Mouse (Mus musculus) liver, embryonic 12.5 days (tissue): Measurements from ENCODE around the gene Ndufb4. TPM values are rescaled to one million over a fixed set of nuclear protein-coding genes. Genes with fewer than 3 reads are reported as not detected.

Source experiments
- ATAC-seq: fragments of 200-750 bp; cut with Nextera tagmentation; 2 replicates; pipeline ENCODE4 v1.8.0; 2017; ENCODE audit warnings: moderate number of reproducible peaks, mild to moderate bottlenecking, moderate library complexity
- H3K27ac ChIP-seq: fragments of 300-500 bp; sonication (generic); 2 replicates; pipeline ENCODE4 v1.5.1; 2016; ENCODE audit warnings: mild to moderate bottlenecking
- H3K27me3 ChIP-seq: fragments of 300-500 bp; sonication (generic); replicated peaks from 2 replicates; pipeline ENCODE4 v1.6.1; 2016; ENCODE audit warnings: mild to moderate bottlenecking, moderate library complexity
- H3K36me3 ChIP-seq: fragments of 300-500 bp; sonication (generic); 2 replicates; pipeline ENCODE4 v1.6.1; 2016; ENCODE audit warnings: mild to moderate bottlenecking, moderate library complexity
- H3K4me1 ChIP-seq: fragments of 300-500 bp; sonication (generic); 2 replicates; pipeline ENCODE4 v1.6.1; 2016
- H3K4me2 ChIP-seq: fragments of 300-500 bp; sonication (generic); 2 replicates; pipeline ENCODE4 v1.6.1; 2016; ENCODE audit warnings: mild to moderate bottlenecking, moderate library complexity
- H3K4me3 ChIP-seq: fragments of 300-500 bp; sonication (generic); 2 replicates; pipeline ENCODE4 v1.5.1; 2016; ENCODE audit warnings: mild to moderate bottlenecking, moderate library complexity
- H3K9ac ChIP-seq: fragments of 300-500 bp; sonication (generic); 2 replicates; pipeline ENCODE4 v1.6.1; 2016; ENCODE audit warnings: mild to moderate bottlenecking, moderate library complexity
- H3K9me3 ChIP-seq: fragments of 300-500 bp; sonication (generic); replicated peaks from 2 replicates; pipeline ENCODE4 v1.6.1; 2016; ENCODE audit warnings: mild to moderate bottlenecking, moderate library complexity
- WGBS: fragments of 180-500 bp; shearing (Covaris S2); methylation state at CpG from one replicate; pipeline ENCODE4 v1.1.7; 2016; ENCODE audit not compliant: insufficient replicate concordance; 5-methylcytosine and 5-hydroxymethylcytosine counted together
- polyA plus RNA-seq: library from polyadenylated mRNA; unstranded; fragments of >200 nt; fragmentation: Nextera tagmentation; extraction: Ambion mirVana; gene quantifications from 2 replicates; pipeline ENCODE4 v1.2.1, GENCODE M21; 2016

The Ndufb4 gene
- polyA plus RNA-seq, 1 experiment from 2014 or later, result 56.6 TPM

DNA sequence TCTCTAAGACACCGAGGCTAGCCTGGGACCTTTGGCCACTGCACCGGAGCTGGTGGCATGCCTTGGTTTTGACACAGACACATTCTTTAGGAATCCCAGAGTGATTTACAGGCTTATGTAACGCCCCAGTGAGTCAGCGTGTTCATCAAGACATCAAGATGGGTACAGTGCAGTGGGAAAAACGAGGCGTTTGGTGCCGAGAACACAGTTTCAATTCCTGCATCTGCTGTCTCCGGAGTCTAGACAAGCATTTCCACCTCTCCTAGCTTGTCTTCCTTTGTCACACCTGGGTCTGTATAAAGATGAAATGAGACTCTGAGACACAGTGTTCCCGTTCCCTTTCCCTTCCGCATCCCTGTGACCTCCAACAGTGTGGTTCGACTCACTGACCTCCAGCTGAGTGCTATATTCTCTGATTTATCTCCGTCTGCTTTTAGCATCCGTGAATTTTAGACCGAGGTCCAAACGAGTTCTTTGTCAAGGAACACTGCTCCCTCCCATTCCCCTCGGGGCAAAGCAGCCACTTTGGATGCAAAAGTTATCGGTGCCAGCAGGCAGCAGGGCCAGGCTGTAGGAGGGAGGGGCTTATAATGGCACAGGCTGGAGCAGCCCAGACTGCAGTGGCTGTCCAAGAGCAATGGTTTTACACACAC lies 21.9 kb upstream of the Ndufb4 start:
- H3K9me3 ChIP-seq, result no peaks in the 10 kb centered on the region
- H3K27ac ChIP-seq, result no peak overlapping the region
- no peaks in the 10 kb centered on the region for H3K27me3 ChIP-seq
- no peaks in the 10 kb centered on the region for H3K4me1 ChIP-seq
- no peak overlapping the region for H3K9ac ChIP-seq
- 60% methylated on average over 17 of the region's 17 CpGs for WGBS
- no peak for ATAC-seq
- H3K36me3 ChIP-seq, result no peaks in the 10 kb centered on the region
- H3K4me3 ChIP-seq, result no peak overlapping the region
- H3K4me2 ChIP-seq, result no peak overlapping the region

DNA sequence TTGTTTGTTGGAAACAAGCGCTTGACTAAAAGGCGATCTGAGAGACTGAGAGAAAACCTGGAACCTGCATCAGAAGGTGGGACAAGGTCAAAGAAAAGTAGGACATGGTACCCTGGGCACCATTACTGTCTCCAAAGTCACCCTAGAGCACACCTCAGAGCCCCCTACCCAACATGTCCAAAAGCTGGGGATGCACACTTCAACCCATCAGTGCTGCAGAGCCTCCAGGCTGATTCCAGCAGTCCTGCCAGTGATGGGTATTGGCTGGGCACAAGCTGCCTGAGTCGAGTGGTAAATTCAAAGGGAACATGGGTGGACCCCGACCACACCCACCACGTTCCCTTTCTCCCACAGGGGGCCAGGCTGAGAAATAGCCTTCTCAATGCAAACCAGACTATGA lies 21.1 kb upstream of the Ndufb4 start:
- no peaks in the 10 kb centered on the region for H3K36me3 ChIP-seq
- H3K4me1 ChIP-seq, result no peaks in the 10 kb centered on the region
- ATAC-seq, result no peak
- no peaks in the 10 kb centered on the region for H3K9me3 ChIP-seq
- H3K4me3 ChIP-seq, result no peak overlapping the region
- H3K9ac ChIP-seq, result no peak overlapping the region
- no peak overlapping the region for H3K4me2 ChIP-seq
- H3K27me3 ChIP-seq, result no peaks in the 10 kb centered on the region
- H3K27ac ChIP-seq, result no peak overlapping the region
- 70% methylated on average over 5 of the region's 5 CpGs for WGBS

DNA sequence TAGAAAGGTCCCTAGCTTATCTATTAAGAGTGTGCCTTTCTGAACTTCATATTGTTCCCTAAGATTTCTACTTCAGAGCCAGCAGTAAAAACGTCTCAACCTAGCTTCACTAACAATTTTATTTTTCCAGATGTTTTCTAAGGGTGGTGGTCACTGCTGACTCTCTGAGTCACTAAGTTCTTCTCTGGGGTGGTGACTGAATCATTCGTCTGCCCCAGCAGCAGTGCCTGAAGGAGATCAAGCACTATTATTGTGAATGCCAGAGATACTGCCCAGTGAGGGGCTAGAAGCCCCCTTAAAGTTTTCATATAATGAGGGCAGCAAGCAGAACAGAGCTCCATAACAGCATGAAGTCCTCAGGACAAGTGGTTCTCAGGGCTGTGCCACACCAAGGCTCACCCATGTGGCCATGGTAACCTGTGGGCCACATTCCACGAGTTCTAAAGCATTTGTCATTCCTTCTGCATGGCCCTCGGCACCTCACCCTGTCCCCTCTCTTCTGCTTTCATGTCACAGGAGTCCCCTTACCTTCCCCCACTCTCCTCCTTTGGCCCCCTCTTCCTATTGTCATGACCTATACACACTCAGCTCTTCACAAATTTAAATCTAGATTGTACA lies 16.5 kb upstream of the Ndufb4 start:
- Histone ChIP-seq H3K4me2 (no peak overlapping the region), H3K9ac (no peak overlapping the region), H3K4me3 (no peak overlapping the region), H3K9me3 (no peaks in the 10 kb centered on the region), H3K36me3 (no peaks in the 10 kb centered on the region), H3K27ac (no peak overlapping the region), H3K4me1 (no peaks in the 10 kb centered on the region), H3K27me3 (no peaks in the 10 kb centered on the region)
- no peak for ATAC-seq
- WGBS, result 43% methylated on average over 4 of the region's 4 CpGs

DNA sequence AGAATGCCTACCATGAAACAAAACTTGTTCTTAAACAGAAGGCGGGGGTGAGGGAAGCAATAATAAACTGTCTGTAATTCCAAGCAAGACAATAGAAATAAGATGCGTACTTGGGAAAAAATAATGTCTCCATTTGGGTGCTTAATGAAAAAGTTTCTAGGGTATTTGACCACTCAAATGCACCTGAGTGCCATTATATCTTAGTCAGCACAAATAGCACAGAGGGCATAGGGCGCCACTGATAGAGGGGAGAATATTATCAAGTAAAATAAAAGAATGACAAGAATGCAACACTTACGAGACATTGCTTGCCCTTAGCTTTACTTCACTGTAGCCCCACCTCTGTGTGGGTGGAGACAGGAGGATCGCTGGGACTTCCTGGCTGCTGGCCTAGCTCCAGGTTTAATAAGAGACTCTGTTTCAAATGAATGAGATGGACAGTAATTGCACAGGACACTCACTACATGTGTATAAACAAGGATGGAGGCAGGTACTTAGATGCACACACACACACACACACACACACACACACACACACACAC lies 11.2 kb upstream of the Ndufb4 start:
- Histone ChIP-seq H3K4me1 (no peaks in the 10 kb centered on the region), H3K4me3 (no peak overlapping the region), H3K9me3 (no peaks in the 10 kb centered on the region), H3K4me2 (no peak overlapping the region), H3K36me3 (no peaks in the 10 kb centered on the region), H3K27me3 (no peaks in the 10 kb centered on the region), H3K9ac (no peak overlapping the region), H3K27ac (no peak overlapping the region)
- WGBS, result 62% methylated on average over 5 of the region's 5 CpGs
- no peak for ATAC-seq

DNA sequence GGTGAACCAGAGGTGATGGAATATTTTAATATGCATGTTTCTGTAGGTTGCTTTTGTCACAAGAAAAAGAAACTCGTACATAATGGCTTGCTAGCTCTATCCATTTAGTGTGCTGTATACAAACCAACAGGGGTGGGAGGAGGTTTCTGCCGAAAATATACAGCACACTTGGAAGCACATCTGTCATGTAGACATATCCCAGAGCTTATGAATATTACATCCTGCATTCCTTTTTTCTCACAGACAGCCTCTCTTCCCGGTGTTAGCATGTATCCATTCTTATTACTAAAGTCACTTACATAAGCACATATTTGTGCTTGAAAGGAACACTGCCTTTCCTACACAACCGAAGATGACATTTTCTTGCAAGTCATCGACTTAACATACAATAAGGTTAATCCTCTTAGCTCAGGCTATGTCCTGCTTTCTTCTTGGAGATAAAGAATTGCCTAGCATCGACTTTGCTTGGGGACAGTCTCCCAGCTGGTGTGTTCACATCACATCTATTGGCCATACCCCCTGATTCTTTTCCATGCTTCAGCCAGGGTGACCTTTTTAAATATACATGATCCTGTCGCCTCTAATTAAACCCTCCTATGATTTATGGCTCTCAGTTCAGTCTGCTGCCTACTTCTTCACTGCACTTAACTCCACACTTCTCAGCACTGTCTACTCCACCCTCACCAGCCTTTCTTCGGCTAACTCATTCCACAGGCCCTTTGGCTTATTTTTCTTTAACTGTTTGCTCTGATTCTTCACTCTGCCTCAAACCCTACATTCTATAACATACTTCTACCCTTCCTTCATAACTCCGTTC lies 9.6 kb upstream of the Ndufb4 start:
- ATAC-seq, result no peak
- H3K27ac ChIP-seq, result no peak overlapping the region
- H3K4me1 ChIP-seq, result no peaks in the 10 kb centered on the region
- no peaks in the 10 kb centered on the region for H3K9me3 ChIP-seq
- H3K36me3 ChIP-seq, result no peaks in the 10 kb centered on the region
- H3K27me3 ChIP-seq, result no peaks in the 10 kb centered on the region
- no peak overlapping the region for H3K4me3 ChIP-seq
- H3K9ac ChIP-seq, result no peak overlapping the region
- 54% methylated on average over 9 of the region's 9 CpGs for WGBS
- H3K4me2 ChIP-seq, result no peak overlapping the region

DNA sequence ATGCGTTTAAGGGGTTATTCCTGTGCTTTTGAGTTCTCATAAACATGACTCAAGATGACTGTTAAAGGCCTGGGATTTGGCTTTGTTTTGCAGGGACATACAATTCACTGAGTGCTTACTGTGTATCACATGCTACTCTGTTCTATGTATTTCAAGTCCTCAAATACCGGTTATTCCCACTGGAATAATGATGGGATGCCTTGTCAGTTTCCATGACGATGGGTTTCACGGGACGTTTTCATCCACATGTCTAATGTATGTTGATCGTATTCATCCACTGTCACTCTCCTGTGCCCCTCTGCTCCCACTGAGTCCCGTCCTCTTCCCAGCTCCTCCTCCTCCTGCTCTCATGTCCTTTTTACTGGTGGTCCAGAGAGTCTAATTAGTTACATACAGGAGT lies 2.5 kb upstream of the Ndufb4 start:
- no peak overlapping the region for H3K4me3 ChIP-seq
- H3K27ac ChIP-seq, result no peak overlapping the region
- no peaks in the 10 kb centered on the region for H3K36me3 ChIP-seq
- H3K9me3 ChIP-seq, result no peaks in the 10 kb centered on the region
- H3K4me2 ChIP-seq, result no peak overlapping the region
- no peak for ATAC-seq
- no peak overlapping the region for H3K9ac ChIP-seq
- no peaks in the 10 kb centered on the region for H3K27me3 ChIP-seq
- WGBS, result 79% methylated on average over 7 of the region's 7 CpGs
- peaks cover 34% of the 10 kb centered on the region for H3K4me1 ChIP-seq

DNA sequence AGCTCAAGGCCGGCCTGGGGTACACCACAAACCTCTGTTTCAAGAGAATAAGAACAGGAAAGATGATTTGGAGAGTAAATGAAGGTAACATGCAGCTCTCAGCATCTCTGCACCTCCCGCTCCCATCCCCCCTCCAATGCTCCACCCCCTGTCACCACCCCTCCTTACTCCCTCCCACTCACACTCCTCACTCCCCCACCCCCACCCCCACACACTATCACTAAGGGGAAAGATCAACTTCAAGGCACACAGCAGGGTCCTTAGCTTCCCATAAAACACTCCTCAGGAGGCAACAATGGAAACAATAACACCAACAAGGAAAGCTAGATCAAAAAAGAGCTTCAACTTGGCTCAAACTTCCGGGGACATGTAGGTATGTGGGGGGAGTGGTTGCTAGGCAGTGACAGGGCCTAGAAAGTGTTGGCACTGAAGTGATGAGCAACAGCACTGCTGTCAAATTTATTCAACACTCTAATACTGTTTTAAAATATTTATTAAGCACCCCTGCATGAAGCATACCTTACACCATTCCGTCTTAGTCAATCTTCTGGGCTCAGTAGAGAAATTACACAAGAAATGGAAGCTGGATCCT lies 1.6 kb upstream of the Ndufb4 start:
- no peak overlapping the region for H3K4me3 ChIP-seq
- no peak overlapping the region for H3K27ac ChIP-seq
- no peak overlapping the region for H3K4me2 ChIP-seq
- no peak for ATAC-seq
- H3K4me1 ChIP-seq, result peaks cover 40% of the 10 kb centered on the region
- WGBS, result 48% methylated on average over 4 of the region's 4 CpGs
- H3K27me3 ChIP-seq, result no peaks in the 10 kb centered on the region
- peaks cover 5% of the 10 kb centered on the region for H3K36me3 ChIP-seq
- H3K9me3 ChIP-seq, result no peaks in the 10 kb centered on the region
- no peak overlapping the region for H3K9ac ChIP-seq

DNA sequence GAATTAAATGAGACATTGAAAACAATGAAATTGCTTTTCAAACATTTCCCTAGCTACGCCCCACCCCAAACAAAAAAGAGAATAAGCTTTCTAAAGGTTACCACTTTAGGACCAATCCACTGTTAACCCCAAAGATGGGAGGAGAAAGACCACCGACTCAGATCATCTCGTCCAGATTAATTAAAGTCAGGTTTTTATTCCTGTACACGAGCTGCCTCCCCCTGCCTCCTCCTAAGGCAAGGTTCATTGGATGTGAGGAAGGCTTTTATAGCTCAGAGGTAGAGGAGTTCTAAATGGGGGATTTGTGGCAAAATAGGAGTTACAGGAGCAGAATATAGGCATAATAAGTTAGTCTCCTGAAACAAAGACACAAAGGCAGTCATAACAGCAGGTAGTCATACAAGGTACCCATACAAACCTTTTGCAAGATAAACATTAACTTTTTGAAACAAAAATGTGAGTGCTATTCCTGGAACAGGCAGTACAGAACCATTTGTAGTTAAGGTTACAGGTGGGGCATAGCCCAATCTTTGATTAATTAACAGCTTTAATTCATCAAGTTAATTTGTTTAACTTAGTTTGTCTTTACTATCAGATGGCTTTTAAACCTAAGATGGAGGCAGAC lies 690 bp upstream of the Ndufb4 start:
- WGBS, result 56% methylated on average over 4 of the region's 4 CpGs
- H3K9ac ChIP-seq, result peak overlapping the region; percentile 46; the same call in 1 of the 2 replicates
- peaks cover 40% of the 10 kb centered on the region for H3K4me1 ChIP-seq
- H3K9me3 ChIP-seq, result no peaks in the 10 kb centered on the region
- H3K36me3 ChIP-seq, result peaks cover 9% of the 10 kb centered on the region
- ATAC-seq, result no peak
- H3K27me3 ChIP-seq, result no peaks in the 10 kb centered on the region
- peak overlapping the region; percentile 65 for H3K4me2 ChIP-seq
- H3K27ac ChIP-seq, result peak overlapping the region; percentile 66
- H3K4me3 ChIP-seq, result peak overlapping the region; percentile 87; the same call in 1 of the 2 replicates

DNA sequence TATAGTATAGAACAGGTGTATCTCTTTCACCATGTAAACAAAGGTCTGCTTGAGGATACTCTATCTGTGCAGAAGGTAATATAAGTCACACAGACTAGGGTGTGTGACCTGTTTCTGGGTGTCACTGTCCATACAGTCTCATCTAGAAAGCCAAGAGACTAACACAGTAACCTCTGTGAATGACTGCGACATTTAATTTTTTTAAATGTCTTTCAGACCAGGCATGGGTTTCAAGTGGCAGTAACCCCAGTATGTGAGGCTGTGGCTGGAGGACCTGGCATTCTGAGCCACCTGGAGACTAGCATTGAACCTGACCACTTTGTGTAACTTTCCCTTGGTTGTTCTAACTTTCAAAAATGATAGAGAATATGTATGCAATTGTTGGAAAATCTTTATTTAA lies 1.2 kb downstream of the Ndufb4 start:
- H3K27ac ChIP-seq, result peak overlapping the region; percentile 45; the same call in 1 of the 2 replicates
- H3K4me2 ChIP-seq, result peak overlapping the region; percentile 75
- H3K9me3 ChIP-seq, result no peaks in the 10 kb centered on the region
- H3K4me3 ChIP-seq, result peak overlapping the region; percentile 87
- H3K4me1 ChIP-seq, result peaks cover 40% of the 10 kb centered on the region
- peaks cover 17% of the 10 kb centered on the region for H3K36me3 ChIP-seq
- H3K9ac ChIP-seq, result peak overlapping the region; percentile 92; the same call in 1 of the 2 replicates
- WGBS, result 71% methylated on average over 1 of the region's 1 CpGs
- ATAC-seq, result no peak
- no peaks in the 10 kb centered on the region for H3K27me3 ChIP-seq

DNA sequence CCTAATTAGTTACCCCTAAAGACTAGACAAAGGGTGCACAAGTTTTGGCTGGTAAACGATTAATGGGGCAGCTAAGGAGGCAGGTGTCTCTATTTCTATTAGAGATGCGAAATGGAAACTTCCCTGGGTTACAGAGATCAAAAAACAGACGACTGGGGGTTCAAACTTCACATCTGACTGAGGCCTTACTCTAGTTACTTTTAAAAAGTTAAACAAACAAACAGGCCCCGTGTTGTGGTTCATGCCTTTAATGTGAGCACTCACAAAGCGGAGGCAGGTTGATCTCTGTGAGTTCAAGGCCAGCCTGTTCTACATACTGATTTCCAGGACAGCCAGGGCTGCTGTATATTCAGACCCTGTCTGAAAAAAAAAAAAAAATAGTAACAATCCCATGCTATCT lies 1.6 kb downstream of the Ndufb4 start:
- peaks cover 21% of the 10 kb centered on the region for H3K36me3 ChIP-seq
- no peak overlapping the region for H3K27ac ChIP-seq
- no peak overlapping the region for H3K9ac ChIP-seq
- no peaks in the 10 kb centered on the region for H3K9me3 ChIP-seq
- H3K4me2 ChIP-seq, result peak overlapping the region; percentile 75
- 79% methylated on average over 5 of the region's 5 CpGs for WGBS
- H3K4me3 ChIP-seq, result peak overlapping the region; percentile 87
- no peaks in the 10 kb centered on the region for H3K27me3 ChIP-seq
- no peak for ATAC-seq
- peaks cover 40% of the 10 kb centered on the region for H3K4me1 ChIP-seq

DNA sequence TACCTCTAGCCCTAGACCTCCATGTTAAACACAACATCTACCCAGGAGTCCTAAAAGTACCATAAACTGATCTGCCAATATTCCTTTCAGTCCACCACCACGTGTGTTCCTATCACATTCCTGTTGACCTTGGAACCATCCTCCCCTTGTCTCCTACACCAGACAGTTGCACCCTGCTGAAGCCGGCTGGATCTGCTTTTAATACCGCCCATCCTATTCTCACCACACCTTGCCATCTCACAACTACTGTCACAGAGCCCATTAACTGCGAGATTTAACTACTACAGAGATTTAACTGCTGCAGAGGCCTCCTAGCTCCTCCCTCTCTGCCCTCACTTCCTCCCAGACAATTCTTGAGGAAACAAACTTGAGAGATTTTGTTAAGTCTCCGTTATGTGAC lies 2.8 kb downstream of the Ndufb4 start:
- no peak overlapping the region for H3K9ac ChIP-seq
- peaks cover 33% of the 10 kb centered on the region for H3K36me3 ChIP-seq
- ATAC-seq, result no peak
- 71% methylated on average over 5 of the region's 5 CpGs for WGBS
- no peak overlapping the region for H3K27ac ChIP-seq
- no peak overlapping the region for H3K4me2 ChIP-seq
- H3K27me3 ChIP-seq, result no peaks in the 10 kb centered on the region
- no peaks in the 10 kb centered on the region for H3K9me3 ChIP-seq
- no peak overlapping the region for H3K4me3 ChIP-seq
- peaks cover 40% of the 10 kb centered on the region for H3K4me1 ChIP-seq
